Mouse (Mus musculus): ENCODE measurements around the gene Rwdd3. TPM values are rescaled to one million over a fixed set of nuclear protein-coding genes. Genes with fewer than 3 reads are reported as not detected.
A peak's percentile ranks its signal among the peaks of the same experiment; 100 is the strongest.

Rwdd3 gene
- 4.6 and 5.8 TPM in 2 replicates for total RNA-seq (2014; rRNA removed)
- 15.3 and 18.0 TPM in 2 replicates for polyA plus RNA-seq (2015; fragmentation: Nextera tagmentation; extraction: Ambion mirVana)

GRCm38 (mm10) chr3:121171243-121171871 lies at the start of gene Rwdd3:
Gene Rwdd3 (minus strand): TSS chr3:121171695.
- peak; percentile 94 for DNase-seq (ENCODE audit: low spot score)
- H3K4me2 ChIP-seq (ENCODE audit: low read depth, low read length) = peak within 1 kb of the TSS; percentile 60
- H3K36me3 ChIP-seq (ENCODE audit: insufficient read depth, low read length) = no peaks in the 10 kb centered on the region
- H3K9me3 ChIP-seq (ENCODE audit: low read length) = no peaks in the 10 kb centered on the region
- peak; percentile 83 for TF ChIP-seq CTCF (IDR thresholded peaks at IDR 0.05; ENCODE audit: low read depth)
- under 1% methylated on average over 40 of the region's 40 CpGs for WGBS
- peak; percentile 96 for ATAC-seq
- peak within 1 kb of the TSS; percentile 48 for H3K9ac ChIP-seq (replicated peaks; ENCODE audit: low read length)
- peak within 1 kb of the TSS; percentile 37 for H3K27ac ChIP-seq
- H3K4me1 ChIP-seq (ENCODE audit: insufficient read depth, low read length) = no peaks in the 10 kb centered on the region; the same call in 1 of the 2 replicates
- H3K4me3 ChIP-seq (ENCODE audit: low read length) = peak within 1 kb of the TSS; percentile 48
- no peaks in the 10 kb centered on the region for H3K27me3 ChIP-seq (ENCODE audit: insufficient read depth, low read length)

DNA sequence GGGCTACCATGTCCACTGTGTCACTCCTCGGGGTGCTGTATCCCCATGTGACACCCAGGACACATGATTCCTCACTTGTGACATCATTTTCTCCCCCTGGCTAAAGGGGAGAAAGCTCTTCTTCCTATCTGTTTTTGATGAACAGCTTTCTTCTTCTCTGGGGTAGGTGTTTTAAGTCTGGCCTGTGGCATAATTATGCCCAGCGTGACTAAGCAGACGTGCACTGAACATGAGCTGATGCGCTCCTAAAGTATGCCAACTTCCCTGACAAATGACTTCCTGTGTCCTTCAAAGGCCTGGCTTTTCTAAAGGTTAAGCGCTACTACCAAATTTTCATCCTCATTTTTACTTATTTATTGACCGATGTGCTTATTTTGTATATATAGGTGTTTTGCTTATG lies 45.5 kb upstream of the Rwdd3 start:
- DNase-seq (ENCODE audit: low spot score) (no peak), ATAC-seq (no peak)
- no peaks in the 10 kb centered on the region for H3K9me3 ChIP-seq (ENCODE audit: low read length)
- 87% methylated on average over 6 of the region's 6 CpGs for WGBS
- no peak overlapping the region for H3K4me3 ChIP-seq (ENCODE audit: low read length)
- TF ChIP-seq CTCF (IDR thresholded peaks at IDR 0.05; ENCODE audit: low read depth) = no peak
- no peak overlapping the region for H3K9ac ChIP-seq (replicated peaks; ENCODE audit: low read length)
- no peaks in the 10 kb centered on the region for H3K4me1 ChIP-seq (ENCODE audit: insufficient read depth, low read length)
- no peaks in the 10 kb centered on the region for H3K27me3 ChIP-seq (ENCODE audit: insufficient read depth, low read length)
- no peaks in the 10 kb centered on the region for H3K36me3 ChIP-seq (ENCODE audit: insufficient read depth, low read length)
- H3K4me2 ChIP-seq (ENCODE audit: low read depth, low read length) = no peak overlapping the region
- no peak overlapping the region for H3K27ac ChIP-seq

DNA sequence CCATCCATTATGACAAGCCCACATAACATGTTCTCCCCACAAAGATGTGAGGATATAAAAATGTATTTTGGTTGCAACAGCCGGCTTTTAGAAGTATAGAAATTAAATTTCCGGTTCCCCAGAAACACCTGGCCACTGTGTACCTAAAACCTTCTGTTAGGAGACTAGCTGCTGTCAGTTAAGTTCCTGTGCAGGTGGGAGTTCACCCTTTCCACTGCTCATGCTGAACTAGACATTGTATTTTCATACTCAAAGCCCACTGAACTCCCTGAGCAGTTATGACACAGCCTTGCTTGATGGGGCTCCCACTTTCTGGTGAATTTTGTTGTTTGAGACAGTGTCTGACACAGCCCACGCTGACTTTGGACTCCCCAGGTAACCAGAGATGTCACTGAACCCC lies 42.0 kb upstream of the Rwdd3 start:
- H3K4me3 ChIP-seq (ENCODE audit: low read length) = no peak overlapping the region
- H3K9me3 ChIP-seq (ENCODE audit: low read length) = no peaks in the 10 kb centered on the region
- no peak overlapping the region for H3K27ac ChIP-seq
- WGBS = 76% methylated on average over 3 of the region's 3 CpGs
- ATAC-seq (no peak), DNase-seq (ENCODE audit: low spot score) (no peak)
- H3K9ac ChIP-seq (replicated peaks; ENCODE audit: low read length) = no peak overlapping the region
- no peak overlapping the region for H3K4me2 ChIP-seq (ENCODE audit: low read depth, low read length)
- TF ChIP-seq CTCF (IDR thresholded peaks at IDR 0.05; ENCODE audit: low read depth) = no peak
- H3K4me1 ChIP-seq (ENCODE audit: insufficient read depth, low read length) = no peaks in the 10 kb centered on the region
- H3K36me3 ChIP-seq (ENCODE audit: insufficient read depth, low read length) = no peaks in the 10 kb centered on the region
- no peaks in the 10 kb centered on the region for H3K27me3 ChIP-seq (ENCODE audit: insufficient read depth, low read length)

DNA sequence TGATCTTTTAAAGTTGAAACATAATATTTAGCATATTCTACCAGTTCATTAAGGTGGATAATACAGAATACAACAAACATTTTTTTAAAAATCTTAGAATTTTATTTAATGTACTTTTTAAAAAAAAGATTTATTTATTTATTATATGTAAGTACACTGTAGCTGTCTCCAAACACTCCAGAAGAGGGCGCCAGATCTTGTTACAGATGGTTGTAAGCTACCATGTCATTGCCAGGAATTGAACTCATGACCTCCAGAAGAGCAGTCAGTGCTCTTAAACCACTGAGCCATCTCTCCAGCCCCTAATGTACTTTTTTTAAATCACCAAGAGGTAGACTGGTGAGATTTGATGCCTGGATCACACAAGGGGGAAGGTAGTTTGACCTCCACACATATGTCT lies 40.7 kb upstream of the Rwdd3 start:
- H3K27me3 ChIP-seq (ENCODE audit: insufficient read depth, low read length) = no peaks in the 10 kb centered on the region
- H3K9me3 ChIP-seq (ENCODE audit: low read length) = no peaks in the 10 kb centered on the region
- no peak overlapping the region for H3K27ac ChIP-seq
- H3K4me1 ChIP-seq (ENCODE audit: insufficient read depth, low read length) = no peaks in the 10 kb centered on the region
- no peak overlapping the region for H3K9ac ChIP-seq (replicated peaks; ENCODE audit: low read length)
- ATAC-seq (no peak), DNase-seq (ENCODE audit: low spot score) (no peak)
- no peak overlapping the region for H3K4me2 ChIP-seq (ENCODE audit: low read depth, low read length)
- H3K36me3 ChIP-seq (ENCODE audit: insufficient read depth, low read length) = no peaks in the 10 kb centered on the region
- 55% methylated on average over 1 of the region's 1 CpGs for WGBS
- H3K4me3 ChIP-seq (ENCODE audit: low read length) = no peak overlapping the region
- peak; percentile 8; the same call in 1 of the 2 replicates for TF ChIP-seq CTCF (IDR thresholded peaks at IDR 0.05; ENCODE audit: low read depth)

DNA sequence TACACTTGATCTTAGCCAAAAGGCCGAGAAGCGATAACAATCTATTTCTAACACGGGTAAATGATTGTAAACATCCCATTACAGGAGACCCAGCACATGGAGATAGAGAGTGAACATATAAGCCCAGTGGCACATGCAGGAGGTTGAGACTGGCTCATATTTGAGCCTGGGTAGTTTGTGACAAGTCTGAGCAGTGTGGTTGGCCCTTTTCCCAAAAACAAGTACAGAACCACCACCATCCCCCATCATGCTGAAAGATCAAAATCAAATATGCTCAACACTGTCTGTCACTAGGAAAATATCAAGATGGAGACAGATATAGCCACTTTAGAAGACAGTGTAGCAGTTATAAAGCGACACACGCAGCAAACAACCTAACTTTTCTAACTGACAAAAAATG lies 37.5 kb upstream of the Rwdd3 start:
- Histone ChIP-seq H3K27me3 (ENCODE audit: insufficient read depth, low read length) (no peaks in the 10 kb centered on the region), H3K9ac (replicated peaks; ENCODE audit: low read length) (no peak overlapping the region), H3K4me3 (ENCODE audit: low read length) (no peak overlapping the region), H3K9me3 (ENCODE audit: low read length) (no peaks in the 10 kb centered on the region), H3K4me2 (ENCODE audit: low read depth, low read length) (no peak overlapping the region), H3K27ac (no peak overlapping the region), H3K4me1 (ENCODE audit: insufficient read depth, low read length) (no peaks in the 10 kb centered on the region), H3K36me3 (ENCODE audit: insufficient read depth, low read length) (no peaks in the 10 kb centered on the region; the same call in 1 of the 2 replicates)
- ATAC-seq (no peak), DNase-seq (ENCODE audit: low spot score) (no peak)
- 94% methylated on average over 5 of the region's 5 CpGs for WGBS
- TF ChIP-seq CTCF (IDR thresholded peaks at IDR 0.05; ENCODE audit: low read depth) = no peak

DNA sequence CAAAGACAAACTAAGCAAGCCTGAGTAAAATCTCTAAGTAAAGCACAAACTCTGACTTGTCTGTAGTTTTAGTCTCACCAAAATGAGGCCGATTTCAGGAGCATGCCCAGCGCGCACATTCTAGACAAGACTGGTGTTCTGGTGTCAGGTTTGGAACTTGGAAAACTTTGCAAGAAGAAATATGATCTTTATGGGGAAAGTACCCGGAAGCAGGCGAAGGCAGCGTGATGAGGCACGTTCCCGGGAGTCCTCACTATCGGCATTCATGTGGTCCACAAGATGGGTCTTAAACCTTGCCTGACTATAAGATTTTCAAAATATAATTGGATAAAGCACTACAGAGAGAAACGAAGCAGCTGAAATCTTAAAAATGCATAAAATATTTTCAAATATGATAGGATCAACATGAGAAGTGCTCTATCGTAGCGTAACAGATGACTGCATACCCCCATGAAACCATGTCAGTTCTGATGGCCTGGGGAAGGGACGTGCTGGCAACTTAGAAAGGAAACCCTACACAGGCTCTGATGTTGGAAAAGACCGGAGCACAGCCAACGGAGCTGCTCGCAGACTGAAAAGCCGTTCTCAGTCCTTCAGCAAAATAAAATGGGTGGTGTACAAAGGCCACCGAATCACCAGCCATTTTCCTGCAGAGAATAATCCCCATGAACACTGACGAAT lies 34.8 kb upstream of the Rwdd3 start:
- no peak for DNase-seq (ENCODE audit: low spot score)
- H3K27me3 ChIP-seq (ENCODE audit: insufficient read depth, low read length) = no peaks in the 10 kb centered on the region
- no peak overlapping the region for H3K27ac ChIP-seq
- H3K9me3 ChIP-seq (ENCODE audit: low read length) = no peaks in the 10 kb centered on the region
- WGBS = 92% methylated on average over 19 of the region's 19 CpGs
- TF ChIP-seq CTCF (IDR thresholded peaks at IDR 0.05; ENCODE audit: low read depth) = no peak
- no peaks in the 10 kb centered on the region; the same call in 1 of the 2 replicates for H3K36me3 ChIP-seq (ENCODE audit: insufficient read depth, low read length)
- no peak overlapping the region for H3K4me2 ChIP-seq (ENCODE audit: low read depth, low read length)
- H3K4me1 ChIP-seq (ENCODE audit: insufficient read depth, low read length) = no peaks in the 10 kb centered on the region
- ATAC-seq = no peak
- H3K4me3 ChIP-seq (ENCODE audit: low read length) = no peak overlapping the region
- no peak overlapping the region for H3K9ac ChIP-seq (replicated peaks; ENCODE audit: low read length)

DNA sequence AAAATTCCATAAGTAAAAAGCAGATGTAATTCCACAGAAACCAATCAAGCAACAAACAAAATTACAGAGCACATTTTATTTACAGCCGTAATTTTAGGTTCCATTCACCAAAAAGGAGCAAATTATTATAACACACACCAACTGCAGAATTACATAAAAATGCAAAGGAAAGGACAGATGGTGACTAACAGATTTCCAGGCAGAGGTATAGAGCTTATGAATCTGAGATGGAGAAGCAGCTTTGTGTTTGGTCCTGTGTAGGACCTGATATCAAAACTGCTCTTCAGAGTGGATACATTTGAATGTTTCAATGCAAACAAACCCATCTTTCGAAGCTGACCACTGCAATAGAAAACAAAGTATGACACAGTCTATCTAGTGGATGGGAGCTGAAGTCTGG lies 31.1 kb upstream of the Rwdd3 start:
- Histone ChIP-seq H3K4me3 (ENCODE audit: low read length) (no peak overlapping the region), H3K36me3 (ENCODE audit: insufficient read depth, low read length) (no peaks in the 10 kb centered on the region; the same call in 1 of the 2 replicates), H3K9ac (replicated peaks; ENCODE audit: low read length) (no peak overlapping the region), H3K27ac (no peak overlapping the region), H3K4me1 (ENCODE audit: insufficient read depth, low read length) (no peaks in the 10 kb centered on the region), H3K4me2 (ENCODE audit: low read depth, low read length) (no peak overlapping the region), H3K27me3 (ENCODE audit: insufficient read depth, low read length) (no peaks in the 10 kb centered on the region), H3K9me3 (ENCODE audit: low read length) (no peaks in the 10 kb centered on the region)
- WGBS = 86% methylated on average over 2 of the region's 2 CpGs
- no peak for TF ChIP-seq CTCF (IDR thresholded peaks at IDR 0.05; ENCODE audit: low read depth)
- DNase-seq (ENCODE audit: low spot score) (no peak), ATAC-seq (no peak)

All from hindbrain, postnatal 0 days (tissue).